Mouse (Mus musculus): ENCODE measurements at regions not wholly inside any gene's neighbourhood (a gene's known extent, or its start where the extent isn't known, plus 50 kb on each side); places are given as distances from the start of the nearest gene placed in this dataset.

DNA sequence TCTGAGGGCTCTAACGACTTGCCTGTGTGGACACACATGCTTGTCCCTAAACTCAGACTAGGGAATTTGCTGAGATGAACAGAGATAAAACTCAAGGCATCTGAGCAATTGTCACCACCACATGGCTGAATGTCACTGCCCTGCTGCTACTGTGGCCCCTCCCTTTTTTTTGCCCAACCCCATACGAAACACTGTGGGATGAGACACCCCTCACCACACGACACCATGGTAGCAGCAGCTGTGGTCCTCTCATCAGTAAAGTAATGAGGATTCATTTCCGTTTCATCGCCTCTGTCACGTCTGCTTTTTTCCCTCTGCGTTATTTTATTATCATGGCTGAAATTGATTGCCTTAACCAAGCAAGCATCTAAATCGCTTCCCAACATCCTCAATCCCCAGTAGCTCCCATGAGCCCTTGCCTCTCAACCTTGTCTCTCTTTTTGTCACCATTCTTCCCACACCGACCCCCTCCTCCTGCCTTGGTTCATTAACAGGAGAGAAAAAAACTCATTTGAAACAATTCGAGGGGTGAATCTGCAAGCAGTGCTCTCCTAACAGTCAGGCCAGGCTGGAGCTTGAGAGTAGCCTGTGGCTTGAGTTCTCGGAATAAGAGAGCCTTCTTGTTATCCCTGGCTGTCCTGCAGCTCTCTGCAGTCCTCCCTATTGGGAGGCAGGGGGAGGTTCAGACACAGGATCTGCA, 1215.8 kb downstream of the Agbl1 start:
- no peak overlapping the region for H3K27ac ChIP-seq (ENCODE audit: low read depth)
- DNase-seq (no peak), ATAC-seq (no peak)
- 62% methylated on average over 11 of the region's 11 CpGs for WGBS (ENCODE audit: insufficient replicate concordance)
- H3K9ac ChIP-seq (replicated peaks), result no peak overlapping the region
- no peaks in the 10 kb centered on the region for H3K9me3 ChIP-seq (ENCODE audit: low read length)
- TF ChIP-seq EP300 (IDR thresholded peaks at IDR 0.05; ENCODE audit: low read depth) (no peak), CTCF (IDR thresholded peaks at IDR 0.05; ENCODE audit: low read depth) (no peak)
- no peaks in the 10 kb centered on the region for H3K27me3 ChIP-seq (ENCODE audit: insufficient read depth, low read length)
- H3K4me3 ChIP-seq (ENCODE audit: low read depth, low read length), result no peak overlapping the region
- H3K36me3 ChIP-seq (replicated peaks; ENCODE audit: insufficient read depth, low read length), result no peaks in the 10 kb centered on the region
- H3K4me1 ChIP-seq (ENCODE audit: insufficient read depth), result no peaks in the 10 kb centered on the region
- no peak overlapping the region for H3K4me2 ChIP-seq (ENCODE audit: low read depth, low read length)

DNA sequence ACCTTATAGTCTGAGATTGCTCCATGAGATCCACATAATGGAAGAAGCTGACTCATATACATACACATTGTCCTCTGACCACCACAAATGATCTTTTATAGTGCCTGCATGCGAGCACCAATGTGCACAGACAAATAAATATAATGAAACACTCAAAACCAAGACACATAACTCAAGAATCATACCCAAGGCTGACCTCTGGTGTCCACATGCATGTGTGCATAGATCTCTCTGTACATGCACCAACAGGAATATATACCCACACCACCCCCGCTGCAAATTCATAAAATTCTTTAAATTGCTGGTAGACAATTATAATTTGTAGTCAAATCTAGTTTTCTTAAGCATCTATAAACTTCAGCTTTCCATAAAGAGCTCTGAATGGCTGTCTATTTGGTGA, 1211.9 kb downstream of the Agbl1 start:
- H3K4me3 ChIP-seq (ENCODE audit: low read depth, low read length), result no peak overlapping the region
- no peaks in the 10 kb centered on the region for H3K27me3 ChIP-seq (ENCODE audit: insufficient read depth, low read length)
- no peaks in the 10 kb centered on the region for H3K9me3 ChIP-seq (ENCODE audit: low read length)
- H3K9ac ChIP-seq (replicated peaks), result no peak overlapping the region
- no peak for ATAC-seq
- 49% methylated on average over 2 of the region's 2 CpGs for WGBS (ENCODE audit: insufficient replicate concordance)
- TF ChIP-seq EP300 (IDR thresholded peaks at IDR 0.05; ENCODE audit: low read depth), result no peak
- TF ChIP-seq CTCF (IDR thresholded peaks at IDR 0.05; ENCODE audit: low read depth), result 0 out of 2 replicates have a peak, but pooled peaks have one; percentile 8
- no peak overlapping the region for H3K27ac ChIP-seq (ENCODE audit: low read depth)
- H3K4me2 ChIP-seq (ENCODE audit: low read depth, low read length), result no peak overlapping the region
- DNase-seq, result no peak
- H3K36me3 ChIP-seq (replicated peaks; ENCODE audit: insufficient read depth, low read length), result no peaks in the 10 kb centered on the region
- H3K4me1 ChIP-seq (ENCODE audit: insufficient read depth), result no peaks in the 10 kb centered on the region

DNA sequence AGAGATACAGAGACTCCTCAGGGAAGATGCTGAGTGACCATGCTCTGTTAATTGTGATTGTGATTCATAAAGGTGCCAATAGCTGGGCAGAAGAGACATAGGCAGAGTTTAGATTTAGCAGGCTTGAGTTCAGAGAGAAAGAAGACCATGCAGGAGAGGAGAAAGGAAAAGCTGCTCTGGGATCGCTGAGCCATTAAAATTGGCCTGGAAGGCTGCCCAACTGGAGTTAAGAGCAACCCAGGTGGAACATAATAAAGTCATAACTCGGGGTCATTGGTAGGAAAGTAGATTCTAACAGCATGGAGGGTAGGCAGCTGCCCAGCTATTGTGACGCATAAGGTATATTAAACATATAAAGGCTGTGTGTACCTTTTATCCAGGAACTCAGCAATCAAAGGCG, 1183.9 kb downstream of the Agbl1 start:
- TF ChIP-seq EP300 (IDR thresholded peaks at IDR 0.05; ENCODE audit: low read depth), result no peak
- TF ChIP-seq CTCF (IDR thresholded peaks at IDR 0.05; ENCODE audit: low read depth), result no peak
- Histone ChIP-seq H3K4me3 (ENCODE audit: low read depth, low read length) (no peak overlapping the region), H3K36me3 (replicated peaks; ENCODE audit: insufficient read depth, low read length) (no peaks in the 10 kb centered on the region), H3K27ac (ENCODE audit: low read depth) (no peak overlapping the region), H3K9ac (replicated peaks) (no peak overlapping the region), H3K27me3 (ENCODE audit: insufficient read depth, low read length) (no peaks in the 10 kb centered on the region), H3K4me2 (ENCODE audit: low read depth, low read length) (no peak overlapping the region), H3K9me3 (ENCODE audit: low read length) (no peaks in the 10 kb centered on the region), H3K4me1 (ENCODE audit: insufficient read depth) (no peaks in the 10 kb centered on the region)
- DNase-seq (no peak), ATAC-seq (no peak)
- 70% methylated on average over 4 of the region's 4 CpGs for WGBS (ENCODE audit: insufficient replicate concordance)
